Mouse (Mus musculus) T-helper 1 cell (primary cell): ENCODE measurements around the gene Pde4d.
"Not testable (repeated sequence)": the region's sequence is repeated elsewhere in the genome, so short reads cannot be mapped to it uniquely, and the experiment has no call there.

ENCODE experiments used
- in situ Hi-C: fragments of 300-600 bp; cut with MboI, MseI; formaldehyde crosslinking; loops from one replicate; pipeline ENCODE4 v1.15.1; 2025; ENCODE audit warnings: high pct_unique_total_duplicates

Gene Pde4d

GRCm38 (mm10) chr13:108686262-108686661, 236.5 kb downstream of the Pde4d start:
- in situ Hi-C loops: no loop called here

DNA sequence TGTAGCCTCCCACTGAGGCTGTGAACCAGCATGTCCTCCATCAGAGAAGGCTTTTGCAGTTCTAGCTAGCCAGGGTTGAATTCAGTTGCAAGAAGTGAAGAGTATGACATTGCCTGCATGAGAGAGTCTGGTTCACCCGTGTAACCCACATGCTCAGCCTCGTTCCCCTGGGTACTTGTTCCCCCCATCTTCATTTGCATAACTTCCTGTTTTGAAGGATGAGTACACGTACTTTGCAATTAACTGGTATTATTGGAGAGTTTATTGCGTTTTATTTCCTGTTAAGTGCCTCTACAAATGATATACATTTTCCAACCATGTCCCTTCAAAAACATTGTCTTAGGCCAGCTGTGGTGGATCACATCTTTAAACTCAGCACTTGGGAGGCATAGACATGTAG, 237.1 kb downstream of the Pde4d start:
- in situ Hi-C loops: no loop called here

- in situ Hi-C loops: no loop called here
Measured at GRCm38 (mm10) chr13:108692883-108693550, 243.3 kb downstream of the Pde4d start.

GRCm38 (mm10) chr13:108705441-108705840, 255.7 kb downstream of the Pde4d start:
- in situ Hi-C loops: no loop called here

- in situ Hi-C loops: no loop called here
Measured at GRCm38 (mm10) chr13:108714032-108714431, 264.3 kb downstream of the Pde4d start.

GRCm38 (mm10) chr13:108715029-108715428, 265.3 kb downstream of the Pde4d start:
- in situ Hi-C loops: no loop called here

- in situ Hi-C loops: no loop called here
Measured at GRCm38 (mm10) chr13:108722234-108722633, 272.5 kb downstream of the Pde4d start.

- in situ Hi-C loops: not testable (repeated sequence)
Measured at GRCm38 (mm10) chr13:108734356-108734755, 284.6 kb downstream of the Pde4d start.

DNA sequence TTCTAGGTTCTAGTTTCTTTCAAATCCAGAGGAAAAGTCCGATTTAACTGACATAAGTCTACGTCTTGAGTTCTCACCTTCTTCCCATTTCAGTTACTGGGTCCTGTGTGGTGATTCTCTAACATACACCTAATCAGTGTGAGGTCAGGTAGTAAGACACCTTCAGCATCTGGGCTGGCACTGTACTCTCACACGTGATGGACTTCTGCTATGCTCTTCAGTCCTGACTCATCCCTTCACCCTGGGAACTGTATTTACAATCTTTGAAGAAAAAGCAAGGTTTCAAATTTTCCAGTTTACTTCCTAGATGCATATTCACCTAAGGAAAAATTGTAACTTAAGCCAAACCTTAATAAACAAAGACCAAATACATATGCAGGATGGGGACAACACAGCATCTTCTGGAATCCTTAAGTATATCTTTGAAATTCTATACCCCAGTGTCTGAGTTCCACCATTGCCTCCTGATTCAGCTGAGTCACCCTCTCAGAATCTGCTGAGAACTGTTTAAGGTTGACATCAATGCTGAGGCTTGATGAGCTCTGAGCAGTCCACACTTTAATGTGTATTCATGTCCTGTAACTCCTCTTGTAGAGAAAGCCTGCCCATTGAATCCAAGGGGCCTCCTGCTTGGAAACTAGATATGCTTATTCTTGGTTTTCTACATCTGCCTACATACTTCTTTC, 301.6 kb downstream of the Pde4d start:
- in situ Hi-C loops: no loop called here

DNA sequence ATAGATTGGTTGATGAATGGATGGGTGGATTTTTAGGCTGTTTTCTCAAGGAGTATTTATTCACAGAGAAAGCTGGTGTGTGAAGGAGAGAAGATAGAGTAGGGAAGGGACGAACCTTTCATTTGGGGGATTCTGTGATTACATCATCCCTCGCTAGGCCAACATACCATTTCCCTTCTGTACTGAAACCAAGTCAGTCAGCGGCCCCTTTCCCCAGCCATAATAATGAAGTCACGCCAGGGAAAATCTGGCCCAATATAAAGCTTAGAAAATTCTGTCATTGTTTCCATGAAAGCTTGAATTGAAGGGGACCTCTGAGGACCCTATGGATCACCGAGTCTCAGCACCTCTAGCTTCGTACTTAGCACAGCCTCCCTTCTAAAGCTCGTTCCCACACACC, 307.7 kb downstream of the Pde4d start:
- in situ Hi-C loops: no loop called here

- in situ Hi-C loops: no loop called here
Measured at GRCm38 (mm10) chr13:108758331-108758730, 308.6 kb downstream of the Pde4d start.

GRCm38 (mm10) chr13:108759140-108759539, 309.4 kb downstream of the Pde4d start:
- in situ Hi-C loops: no loop called here

GRCm38 (mm10) chr13:108763295-108763694, 313.5 kb downstream of the Pde4d start:
- in situ Hi-C loops: no loop called here

GRCm38 (mm10) chr13:108766020-108766727, 316.4 kb downstream of the Pde4d start:
- in situ Hi-C loops: no loop called here

GRCm38 (mm10) chr13:108769465-108770056, 319.8 kb downstream of the Pde4d start:
- in situ Hi-C loops: no loop called here

DNA sequence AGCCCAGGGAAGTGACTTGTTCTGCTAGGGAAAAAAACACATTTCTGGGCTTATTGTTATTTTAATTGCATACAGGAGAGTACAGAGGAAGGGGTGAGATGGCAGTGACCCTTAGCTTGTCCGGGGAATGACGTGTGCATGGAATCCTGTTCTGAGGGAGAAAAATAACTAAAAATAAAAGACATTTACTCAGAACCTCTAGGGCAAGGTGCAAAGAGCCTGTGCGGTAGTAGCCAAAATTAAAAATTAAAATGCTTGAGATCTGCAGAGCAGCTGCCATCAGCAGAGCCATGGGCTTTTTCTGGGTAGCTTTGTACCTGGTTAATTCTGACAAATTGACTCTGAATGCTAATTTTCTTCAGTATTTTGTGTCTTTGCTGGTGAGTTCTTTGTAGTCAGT, 322.6 kb downstream of the Pde4d start:
- in situ Hi-C loops: no loop called here

DNA sequence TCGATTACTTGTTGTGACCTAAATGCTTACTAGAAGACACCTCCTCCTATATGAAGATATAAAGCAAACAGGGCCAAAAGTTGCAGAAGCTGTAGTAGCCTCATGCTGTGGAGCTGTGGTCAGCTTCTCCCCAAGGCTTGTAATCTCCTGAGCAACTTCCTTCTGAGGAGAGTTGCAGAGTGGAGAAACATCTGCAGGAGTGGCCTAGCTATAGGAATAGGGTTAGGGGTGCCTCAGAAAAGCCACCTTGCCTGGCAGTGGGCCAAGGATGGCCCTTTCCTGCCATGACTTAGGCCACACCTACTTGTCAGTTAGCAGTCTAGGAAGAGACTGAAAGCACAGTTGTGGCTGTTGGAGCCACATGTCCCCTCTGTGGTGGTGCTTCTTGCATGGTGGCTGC, 325.2 kb downstream of the Pde4d start:
- in situ Hi-C loops: no loop called here

DNA sequence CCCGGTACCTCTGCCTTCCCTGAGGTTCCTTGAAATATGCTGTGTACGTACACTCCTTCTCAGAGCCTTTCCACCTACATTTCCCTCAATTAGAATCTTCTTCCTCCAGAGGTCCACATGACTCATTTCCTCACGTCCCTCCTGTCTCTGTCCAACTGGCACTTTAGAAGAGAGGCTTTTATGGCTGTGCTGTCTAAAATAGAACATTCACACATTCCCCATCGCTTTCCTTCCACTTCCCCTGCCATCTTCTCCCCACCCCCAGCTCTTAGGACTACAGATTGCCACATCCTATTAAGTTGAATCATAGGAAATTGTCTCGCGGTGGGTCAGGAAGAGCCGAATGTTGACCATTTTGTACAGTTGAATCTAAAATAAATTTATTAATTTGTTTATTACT, 326.1 kb downstream of the Pde4d start:
- in situ Hi-C loops: no loop called here

- in situ Hi-C loops: not testable (repeated sequence)
Measured at GRCm38 (mm10) chr13:108797620-108798019, 347.9 kb downstream of the Pde4d start.

DNA sequence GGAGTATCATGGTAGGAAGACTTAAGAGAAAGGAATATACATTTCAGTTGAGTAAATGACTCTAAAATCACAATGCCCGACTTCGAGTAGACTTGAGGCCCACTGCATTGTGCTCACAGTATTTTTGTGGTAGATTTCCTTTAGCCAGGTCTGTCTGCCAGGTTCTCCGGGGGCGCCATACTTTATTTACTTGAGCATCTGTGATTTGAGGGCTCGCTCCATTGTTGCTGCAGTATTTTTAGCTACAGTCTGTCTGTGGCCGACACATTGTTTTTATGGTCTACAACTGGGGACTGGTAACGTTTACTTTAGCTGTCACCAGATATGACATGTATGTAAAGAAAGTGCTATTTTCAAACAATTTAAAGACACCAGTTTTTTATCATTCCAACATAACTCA, 359.4 kb downstream of the Pde4d start:
- in situ Hi-C loops: no loop called here

- in situ Hi-C loops: no loop called here
Measured at GRCm38 (mm10) chr13:108812956-108813355, 363.2 kb downstream of the Pde4d start.

DNA sequence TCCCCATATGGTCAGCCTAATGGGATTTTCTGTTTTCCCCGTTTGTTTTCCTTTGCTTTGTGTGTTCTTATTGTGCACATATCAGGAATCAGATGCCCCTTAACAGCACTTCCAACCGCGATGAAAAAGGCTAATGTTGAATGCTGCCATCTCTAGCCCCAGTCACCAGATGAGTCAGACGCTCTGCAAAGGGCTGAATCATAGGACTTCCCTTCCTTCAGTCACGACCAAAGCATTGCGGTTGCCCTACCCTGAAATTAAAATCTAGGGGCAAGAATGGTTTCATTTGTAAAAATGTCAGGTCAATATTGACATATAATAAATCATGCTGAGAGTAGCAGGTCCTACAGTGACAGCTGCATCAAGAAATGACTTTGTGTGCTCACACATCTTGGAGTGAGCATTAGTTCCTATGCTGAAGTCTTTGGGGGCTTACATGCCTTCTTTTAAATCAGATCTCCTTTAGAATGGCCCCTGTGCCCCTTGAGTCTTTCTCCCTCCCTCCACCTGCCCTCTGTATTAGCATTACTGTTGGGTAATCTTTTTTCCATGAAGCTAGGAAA, 370.2 kb downstream of the Pde4d start:
- in situ Hi-C loops: no loop called here
